Mouse (Mus musculus) liver, postnatal 0 days (tissue): ENCODE data around the gene Myof.

ENCODE experiments used
- CTCF ChIP-seq: sonication (generic); IDR thresholded peaks from 2 replicates; pipeline ENCODE4 v1.5.1; 2016; ENCODE audit warnings: antibody characterized with exemption, low read depth
- EP300 ChIP-seq: IDR thresholded peaks from 2 replicates; pipeline ENCODE4 v1.6.1; 2016; ENCODE audit warnings: antibody characterized with exemption, low read depth, mild to moderate bottlenecking

GRCm38 (mm10) chr19:38075051-38075450, 31.7 kb upstream of the Myof start:
- TF ChIP-seq CTCF, result no peak
- no peak for TF ChIP-seq EP300
